Mouse (Mus musculus) left cerebral cortex, adult 11 months (tissue): ENCODE data around the gene Pfkp.

Source experiments
- DNase-seq: peaks from one replicate; pipeline ENCODE4 v3.0.0; 2022; ENCODE audit warnings: low spot score

Pfkp gene

GRCm38 (mm10) chr13:6602786-6603409, 45.7 kb downstream of the Pfkp start:
- DNase-seq: no peak

DNA sequence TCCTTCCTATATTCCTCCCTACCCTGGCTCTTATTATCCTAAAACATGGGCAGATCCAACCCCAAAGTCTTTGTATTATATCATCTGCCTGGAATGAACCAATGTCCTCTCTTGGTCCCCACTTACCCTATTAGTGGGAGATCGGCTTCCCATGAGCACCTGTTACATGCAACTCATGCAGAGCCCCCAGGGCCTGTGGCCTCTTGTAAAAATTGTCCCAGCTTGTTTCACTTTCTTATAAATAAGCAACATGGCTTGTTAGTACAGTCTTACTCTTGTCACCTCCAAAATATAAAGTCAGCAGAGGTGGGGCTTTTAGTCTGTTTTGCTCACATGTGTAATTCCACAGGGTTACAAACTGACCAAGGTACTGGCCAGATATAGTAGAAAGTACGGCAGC, 46.9 kb downstream of the Pfkp start:
- DNase-seq: no peak

GRCm38 (mm10) chr13:6600626-6601025, 48.0 kb downstream of the Pfkp start:
- DNase-seq: no peak

GRCm38 (mm10) chr13:6597801-6598200, 50.8 kb downstream of the Pfkp start:
- DNase-seq: no peak

DNA sequence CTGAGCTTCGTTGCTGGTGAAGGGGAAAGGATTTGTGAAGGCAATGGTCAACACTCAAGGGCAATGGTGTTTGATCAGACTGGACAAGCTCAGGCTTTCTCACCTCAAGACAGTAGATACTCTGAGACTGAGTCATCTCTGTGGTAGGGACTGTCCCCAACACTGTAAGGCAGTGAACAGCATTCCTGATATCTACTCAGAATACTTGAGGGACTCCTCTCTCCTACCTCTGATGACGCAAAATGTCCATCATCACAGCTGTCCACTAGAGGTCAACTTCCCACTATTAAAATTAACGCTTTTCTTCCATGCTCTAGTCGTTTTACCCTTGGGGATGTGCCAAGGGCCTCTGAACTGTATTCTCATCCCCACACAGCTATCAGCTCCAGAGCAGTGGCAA, 53.2 kb downstream of the Pfkp start:
- DNase-seq: no peak

- no peak for DNase-seq
These were observed 57.7 kb downstream of the Pfkp start for GRCm38 (mm10) chr13:6590846-6591245.

DNA sequence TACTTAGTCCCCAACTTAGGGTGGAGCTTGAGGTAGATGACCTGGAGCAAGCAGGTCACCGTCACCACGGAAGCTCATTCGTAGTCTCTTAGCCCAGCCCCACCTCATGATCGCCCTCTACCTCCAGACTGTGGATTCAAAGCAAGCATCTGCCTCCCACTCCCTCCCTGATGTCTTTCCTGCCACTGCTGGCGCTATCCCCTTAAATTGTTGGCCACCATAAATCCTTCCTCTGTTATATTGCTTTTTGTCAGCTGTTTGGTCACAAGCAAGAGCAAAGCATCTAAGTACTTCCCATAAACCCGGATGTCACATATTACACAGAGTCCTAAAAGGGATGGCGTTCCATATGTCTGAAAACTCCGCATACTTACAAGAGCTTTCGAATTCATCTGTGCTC, 62.6 kb downstream of the Pfkp start:
- DNase-seq: no peak

GRCm38 (mm10) chr13:6583499-6584125, 65.0 kb downstream of the Pfkp start:
- no peak for DNase-seq

GRCm38 (mm10) chr13:6575920-6576509, 72.6 kb downstream of the Pfkp start:
- DNase-seq: no peak

GRCm38 (mm10) chr13:6565571-6565970, 83.0 kb downstream of the Pfkp start:
- DNase-seq: no peak

DNA sequence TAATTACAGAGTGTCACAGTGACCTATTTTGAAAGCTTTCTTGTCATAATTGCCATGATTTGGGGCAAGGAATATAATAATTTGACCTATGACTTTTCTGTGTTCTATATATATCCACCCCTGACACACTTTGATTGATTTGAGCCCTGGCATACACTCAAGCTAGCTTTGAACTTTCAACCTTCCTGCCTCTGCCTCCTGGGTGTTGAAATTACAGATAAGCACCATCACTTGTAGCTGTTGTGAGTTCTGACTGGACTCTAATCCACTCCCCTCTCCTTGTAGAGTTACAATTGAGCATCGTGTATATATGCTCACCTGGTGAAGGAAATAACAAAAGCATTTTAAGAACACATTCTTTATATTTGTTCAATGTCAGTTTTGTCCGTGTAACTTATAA, 86.2 kb downstream of the Pfkp start:
- DNase-seq: no peak

DNA sequence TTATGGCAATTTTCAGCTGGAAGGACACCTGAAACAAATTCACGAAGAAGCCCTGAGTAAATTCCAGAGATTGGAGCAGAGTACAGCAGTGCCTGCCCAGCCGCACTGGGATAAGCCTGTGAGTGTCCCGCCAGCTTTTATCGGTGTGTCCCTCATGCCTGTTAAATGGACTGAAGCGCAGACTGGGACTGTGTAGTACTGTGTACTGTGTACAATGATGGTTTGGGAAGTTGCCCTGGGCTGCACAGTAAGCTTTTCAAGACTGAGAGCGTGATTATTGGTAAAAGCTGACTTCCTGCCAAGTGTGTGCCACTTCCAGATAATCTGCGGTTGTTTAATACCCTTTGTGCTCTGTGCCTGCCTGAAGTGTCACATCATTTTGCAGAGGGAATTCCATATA, 90.8 kb downstream of the Pfkp start:
- DNase-seq: no peak

DNA sequence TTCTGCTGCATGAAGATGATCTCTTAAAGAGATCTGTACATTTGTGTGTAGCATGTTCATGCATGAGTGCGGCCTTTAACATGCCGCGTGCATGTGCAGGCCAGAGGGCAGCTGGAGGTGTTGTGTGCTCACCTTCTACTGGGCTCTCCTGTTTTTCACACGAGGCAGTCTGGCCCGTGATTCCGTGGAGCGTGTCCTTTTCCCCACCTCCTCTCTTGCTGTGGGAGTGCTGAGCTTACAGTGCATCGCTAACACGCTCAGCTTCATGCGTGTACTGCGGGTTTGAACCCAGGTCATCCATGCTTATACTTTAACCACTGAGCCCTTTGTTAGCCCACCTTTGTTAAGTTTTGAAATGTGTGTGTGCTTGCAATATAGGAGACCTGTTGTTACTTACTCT, 92.9 kb downstream of the Pfkp start:
- no peak for DNase-seq

DNA sequence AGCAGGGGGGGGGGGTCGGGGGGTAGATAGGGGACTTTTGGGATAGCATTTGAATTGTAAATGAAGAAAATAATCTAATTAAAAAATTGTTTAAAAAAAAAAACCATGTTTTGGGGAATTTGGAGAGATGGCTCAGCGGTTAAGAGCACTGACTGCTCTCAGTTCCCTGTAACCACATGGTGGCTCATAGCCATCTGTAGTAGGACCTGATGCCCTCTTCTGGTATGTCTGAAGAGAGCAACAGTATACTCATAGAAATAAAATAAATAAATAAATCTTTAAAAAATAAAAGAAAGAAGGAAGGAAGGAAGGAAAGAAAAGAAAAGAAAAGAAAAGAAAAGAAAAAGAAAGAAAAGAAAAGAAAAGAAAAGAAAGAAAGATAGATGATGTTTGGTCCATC, 94.9 kb downstream of the Pfkp start:
- DNase-seq: no peak

DNA sequence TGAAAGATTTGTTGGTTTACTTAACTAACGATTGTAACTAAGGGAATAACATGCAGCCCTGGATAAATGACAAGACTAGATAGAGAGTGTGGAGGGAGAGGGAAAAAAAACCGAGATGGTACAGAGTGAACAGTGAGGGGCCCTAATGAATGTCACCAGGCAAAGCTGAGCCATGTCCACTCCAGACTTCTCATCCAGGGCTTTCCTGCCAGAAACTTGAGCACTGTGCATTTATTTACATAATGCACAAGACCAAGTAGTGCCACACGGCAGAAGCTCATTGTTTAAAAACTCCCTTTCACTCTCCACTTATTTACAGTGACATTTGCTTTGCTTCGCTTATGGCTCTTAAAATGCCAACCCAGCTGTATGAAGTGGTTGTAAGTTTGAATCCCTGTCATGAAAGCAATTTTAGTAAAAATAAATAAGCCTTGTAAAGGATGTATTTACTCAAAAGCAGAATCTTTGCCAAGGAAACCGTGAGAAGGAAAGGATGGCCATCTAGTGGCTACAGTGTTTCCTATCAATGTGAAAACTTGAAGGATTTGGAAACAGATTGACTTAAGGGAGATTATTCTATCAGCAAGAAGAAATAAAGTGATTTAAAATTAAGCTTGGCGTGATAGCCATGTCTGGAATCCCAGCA, 113.2 kb downstream of the Pfkp start:
- DNase-seq: no peak

- DNase-seq: no peak
These were observed 115.9 kb downstream of the Pfkp start for GRCm38 (mm10) chr13:6532683-6533082.
